Mouse (Mus musculus): ENCODE measurements around the gene Angel2. TPM values are rescaled to one million over a fixed set of nuclear protein-coding genes. Genes with fewer than 3 reads are reported as not detected.
A peak's percentile ranks its signal among the peaks of the same experiment; 100 is the strongest.

The Angel2 gene
- polyA plus RNA-seq, 1 experiment from 2014 or later = 63.9 TPM

DNA sequence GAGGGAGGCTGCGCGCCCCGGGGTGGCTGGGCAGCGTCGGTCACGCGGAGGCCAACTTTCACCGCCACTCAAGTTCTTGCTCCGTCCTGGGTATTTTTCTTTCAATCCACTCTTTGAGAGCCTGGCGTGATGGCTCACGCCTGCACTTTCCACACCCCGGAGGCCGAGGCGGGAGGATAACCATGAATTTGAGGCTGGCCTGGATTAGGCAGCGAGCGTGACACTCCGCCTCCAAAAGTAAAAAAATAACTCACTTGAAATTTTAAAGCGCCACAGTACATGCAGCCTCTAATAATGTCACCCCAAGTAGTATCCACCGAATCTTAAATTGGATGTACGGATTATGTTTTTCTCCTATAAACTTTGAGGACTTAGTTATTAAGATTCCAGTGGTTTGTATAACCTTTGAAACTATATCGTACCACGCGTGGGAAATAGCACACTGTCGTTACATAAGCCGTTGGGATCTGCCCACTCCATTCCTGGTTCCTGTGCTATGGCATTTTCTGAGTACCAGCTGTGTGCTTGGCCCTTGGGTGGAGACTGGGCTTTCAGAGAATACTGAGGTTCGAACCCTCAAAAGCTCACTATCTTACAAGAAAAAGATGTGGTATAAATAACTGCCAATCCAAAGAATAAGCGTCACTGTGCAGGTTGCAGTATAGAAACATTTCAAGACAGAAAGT lies 4.2 kb downstream of the Angel2 start:
- no peak for DNase-seq (ENCODE audit: low spot score)

DNA sequence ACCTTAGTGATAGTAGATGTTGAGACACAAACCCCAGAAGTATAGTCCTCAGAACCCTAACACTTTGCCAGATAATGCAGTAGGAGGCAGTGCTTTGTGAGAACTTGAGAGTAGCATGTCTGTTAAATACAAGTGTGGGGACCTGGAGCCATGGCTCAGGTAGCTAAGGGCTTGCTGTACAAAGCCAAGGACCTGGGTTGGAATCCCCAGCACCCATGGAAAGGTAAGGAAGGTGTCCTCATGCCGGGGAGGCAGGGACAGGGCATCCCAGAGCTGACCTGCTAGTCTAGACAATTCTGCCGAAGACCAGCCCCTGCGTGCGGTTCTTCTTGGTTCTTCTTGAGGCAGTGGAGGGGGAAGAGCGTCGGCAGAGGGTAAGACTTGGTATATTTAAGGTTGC lies 5.3 kb downstream of the Angel2 start:
- no peak for DNase-seq (ENCODE audit: low spot score)

DNA sequence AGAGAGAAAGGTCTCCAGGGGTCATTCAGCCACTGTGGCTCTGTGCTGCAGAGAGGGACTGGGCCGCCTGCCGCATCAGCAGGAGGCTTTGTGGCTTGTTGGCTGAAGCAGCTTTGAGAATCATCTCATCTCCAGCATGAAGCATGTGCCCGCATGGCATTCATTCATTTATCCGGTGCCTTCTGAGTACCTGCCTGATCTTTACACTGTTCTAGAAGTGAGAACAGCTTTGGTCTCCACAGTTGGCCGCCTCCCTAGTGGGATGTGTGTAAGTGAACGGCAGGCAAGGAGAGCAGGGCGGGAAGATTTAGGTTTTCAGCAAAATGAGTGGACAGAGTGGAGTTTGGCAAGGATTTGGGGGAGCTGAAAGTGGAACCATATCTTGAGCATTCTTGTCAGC lies 14.9 kb downstream of the Angel2 start:
- DNase-seq (ENCODE audit: low spot score) = no peak

DNA sequence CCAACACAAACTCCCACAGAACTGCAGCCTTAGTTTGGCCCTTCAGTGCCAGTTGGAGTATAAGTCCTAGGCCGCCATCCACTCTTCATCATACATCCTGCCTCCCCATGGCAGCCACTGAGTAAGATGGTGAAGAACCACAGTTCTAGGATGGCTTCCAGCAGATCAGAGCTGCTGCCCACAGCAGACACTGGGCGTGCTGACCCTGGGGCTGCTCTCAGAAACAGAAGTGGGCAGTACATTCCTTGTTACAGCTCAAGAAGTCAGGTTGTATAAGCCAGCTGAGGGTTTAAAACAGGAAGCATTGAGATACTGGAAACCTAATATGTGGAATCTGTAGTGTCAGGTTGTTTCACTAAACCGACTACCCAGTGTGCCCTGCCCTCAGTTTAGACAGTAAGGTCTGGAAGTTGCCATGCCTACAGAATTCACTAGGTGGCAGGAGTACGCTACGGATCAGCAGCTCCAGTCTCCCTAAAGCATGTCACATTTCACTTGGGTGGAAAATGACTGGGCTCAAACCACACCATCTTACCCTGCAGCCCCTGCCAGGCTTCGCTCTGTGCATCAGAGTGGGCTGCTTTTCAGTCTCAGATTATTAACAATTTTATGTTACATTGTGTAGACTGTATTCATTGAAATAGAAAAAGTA lies 19.3 kb downstream of the Angel2 start:
- peak; percentile 72 for DNase-seq (ENCODE audit: low spot score)

DNA sequence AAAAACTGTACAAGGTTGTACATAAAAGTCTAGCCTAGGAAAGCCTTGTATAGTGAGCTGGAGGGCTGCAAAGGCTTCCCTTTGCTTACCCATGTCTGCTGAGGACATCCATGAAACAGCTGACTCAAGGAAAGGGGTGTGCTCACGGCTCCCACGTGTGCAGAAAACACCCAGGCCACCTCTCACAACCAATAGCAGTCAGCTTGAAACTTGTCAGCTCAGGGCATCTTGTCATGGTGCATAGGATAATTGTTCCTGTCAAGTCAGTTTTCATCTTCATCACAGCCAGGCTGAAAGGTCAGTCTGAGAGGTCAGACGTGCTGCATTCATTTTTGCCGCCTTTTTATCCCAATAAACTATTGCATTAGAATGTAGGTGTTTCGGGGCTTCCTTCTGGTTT lies 23.1 kb downstream of the Angel2 start:
- DNase-seq (ENCODE audit: low spot score) = no peak

DNA sequence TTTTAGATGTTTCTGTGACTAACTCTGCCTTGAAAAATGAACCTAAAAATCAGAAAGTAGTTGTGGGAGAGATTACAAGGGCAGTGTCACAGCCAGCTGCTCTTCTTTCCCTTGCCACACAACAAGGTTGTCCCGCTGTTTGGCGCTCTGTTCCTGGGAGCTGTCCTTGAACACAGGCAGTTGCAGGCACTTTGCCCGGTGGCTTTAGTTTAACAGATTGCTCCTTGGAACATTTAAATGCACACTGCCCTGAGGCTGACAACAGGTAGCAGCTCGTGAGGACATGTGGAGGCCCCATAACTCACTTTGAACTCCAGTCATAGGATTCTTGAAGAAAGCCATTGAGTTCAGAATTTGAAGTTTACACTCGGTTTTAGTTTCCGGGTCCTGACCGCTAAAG lies 23.5 kb downstream of the Angel2 start:
- DNase-seq (ENCODE audit: low spot score) = no peak

DNA sequence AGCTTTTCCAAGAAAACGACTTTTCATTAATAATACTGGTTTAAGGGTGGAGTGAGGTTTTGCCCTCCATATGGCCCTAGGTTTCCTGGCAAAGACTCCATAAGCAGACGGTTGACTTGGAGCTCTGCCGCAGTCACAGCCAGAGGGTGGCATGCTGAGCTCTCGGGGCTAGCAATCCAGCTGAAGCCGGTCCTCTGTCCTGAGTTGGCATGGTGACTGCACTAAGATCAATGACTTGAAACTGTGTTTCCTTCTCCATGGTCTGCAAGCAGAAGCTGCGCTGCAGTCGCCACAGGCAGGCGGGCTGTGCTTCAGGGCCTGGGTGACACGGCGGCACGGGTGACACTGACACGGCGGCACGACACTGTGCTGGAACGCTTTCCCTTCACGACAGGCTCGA lies 23.9 kb downstream of the Angel2 start:
- DNase-seq (ENCODE audit: low spot score) = no peak

DNA sequence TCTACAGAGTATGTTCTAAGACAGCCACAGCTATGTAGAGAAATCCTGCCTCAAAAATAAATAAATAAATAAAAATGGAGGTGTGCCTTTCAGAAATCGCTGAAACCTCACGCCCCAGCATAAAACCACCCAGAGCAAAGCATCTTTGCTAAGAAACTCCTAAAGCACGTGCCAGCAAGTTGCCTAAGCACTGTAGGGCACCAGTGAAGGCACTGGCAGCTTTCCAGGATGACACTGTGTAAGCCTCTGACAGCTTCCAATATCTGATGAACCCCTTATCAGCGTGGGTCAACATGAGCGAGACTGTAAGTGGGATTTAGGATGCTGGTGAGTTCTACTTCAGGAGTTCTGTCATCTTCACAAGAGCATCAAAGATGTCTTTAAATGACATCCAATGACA lies 26.1 kb downstream of the Angel2 start:
- no peak for DNase-seq (ENCODE audit: low spot score)

DNA sequence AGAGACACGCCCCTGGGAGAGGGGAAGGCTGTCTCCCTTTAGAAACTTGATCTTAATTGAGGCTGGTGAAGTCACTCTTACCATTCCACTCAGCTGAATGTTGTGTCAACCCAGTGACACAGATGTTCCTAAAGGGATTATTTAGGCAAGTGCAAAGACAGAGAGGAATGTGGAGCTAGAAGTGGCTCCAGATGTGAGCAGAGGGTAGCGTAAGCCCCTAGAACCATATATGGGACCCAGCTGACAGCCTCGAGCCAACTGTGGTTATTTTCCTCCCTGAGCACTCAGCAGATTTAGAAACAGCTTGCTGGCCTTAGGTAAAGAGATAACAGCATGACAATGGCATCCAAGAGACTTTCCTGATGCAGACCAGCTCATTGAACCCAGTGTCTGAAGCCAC lies 28.1 kb downstream of the Angel2 start:
- DNase-seq (ENCODE audit: low spot score) = no peak

DNA sequence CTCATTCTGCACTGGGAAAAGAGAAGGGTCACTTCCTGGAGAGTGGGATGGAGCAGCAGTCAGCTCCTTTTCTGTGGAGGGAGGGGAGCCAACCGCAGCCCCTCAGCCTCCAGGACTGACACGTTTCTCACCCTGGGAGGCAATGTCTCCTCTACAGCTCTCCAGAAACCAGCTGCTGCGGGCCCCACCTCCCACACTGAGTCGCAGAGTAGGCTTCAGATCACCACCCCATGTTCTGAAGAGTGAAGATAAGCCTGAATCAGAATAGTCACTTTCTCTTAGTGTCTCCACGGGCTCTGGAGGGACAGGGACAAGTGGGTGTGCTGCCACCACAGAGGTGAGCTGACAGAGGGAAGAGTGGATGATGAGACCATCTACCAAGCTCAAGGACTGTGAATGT lies 33.9 kb downstream of the Angel2 start:
- no peak for DNase-seq (ENCODE audit: low spot score)

DNA sequence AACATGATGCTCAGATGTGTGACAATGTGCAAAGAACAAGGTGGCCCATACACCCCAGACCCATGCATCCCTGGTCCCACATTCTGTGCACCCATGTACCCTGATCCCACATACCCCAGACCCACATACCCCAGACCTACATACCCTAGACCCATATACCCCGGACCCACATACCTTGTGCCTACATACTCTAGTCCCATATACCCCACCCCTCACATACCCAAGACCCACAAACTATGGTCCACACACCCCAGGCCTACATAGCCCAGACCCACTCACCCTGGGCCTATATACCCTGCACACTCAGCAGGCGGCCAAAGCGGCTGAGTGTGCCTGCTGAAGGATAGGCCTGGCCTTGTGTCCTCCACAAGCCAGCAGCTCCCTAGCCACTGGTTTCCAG lies 37.8 kb downstream of the Angel2 start:
- DNase-seq (ENCODE audit: low spot score) = no peak

DNA sequence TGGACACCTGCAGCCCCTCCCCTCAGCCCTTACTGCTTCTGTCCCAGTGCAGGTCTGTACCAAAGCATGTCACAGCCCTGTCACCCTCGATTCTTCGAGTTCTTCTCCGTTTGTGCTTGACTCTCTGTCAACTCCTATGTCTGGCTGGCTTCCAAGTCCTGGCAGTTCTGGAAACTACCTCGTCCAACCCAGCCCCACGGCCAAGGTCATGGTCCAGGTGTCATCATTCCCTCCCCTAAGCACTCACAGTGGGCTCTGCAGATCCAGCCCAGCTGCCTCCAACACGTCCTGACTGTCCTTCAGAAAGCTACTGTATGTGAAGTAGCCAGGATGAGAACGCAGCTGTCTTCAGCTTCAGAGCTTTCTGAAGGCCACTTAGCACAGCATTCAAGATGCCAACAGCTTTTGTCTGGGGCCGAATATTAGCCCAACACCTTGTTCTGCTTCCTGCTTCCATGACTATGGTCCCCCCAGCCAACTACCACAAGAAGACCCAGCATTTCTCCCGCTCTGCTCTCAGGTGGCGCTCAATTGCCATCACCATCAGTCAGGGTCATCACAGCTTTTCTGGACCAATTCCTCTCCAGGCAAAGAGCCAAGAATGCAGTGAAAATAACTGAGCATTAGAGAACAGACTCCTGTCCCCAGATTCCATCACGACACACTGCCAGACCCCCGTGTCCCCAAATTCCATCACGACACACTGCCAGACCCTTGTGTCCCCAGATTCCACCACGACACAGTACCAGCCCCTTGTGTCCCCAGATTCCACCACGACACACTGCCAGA lies 40.3 kb downstream of the Angel2 start:
- no peak for DNase-seq (ENCODE audit: low spot score)

DNA sequence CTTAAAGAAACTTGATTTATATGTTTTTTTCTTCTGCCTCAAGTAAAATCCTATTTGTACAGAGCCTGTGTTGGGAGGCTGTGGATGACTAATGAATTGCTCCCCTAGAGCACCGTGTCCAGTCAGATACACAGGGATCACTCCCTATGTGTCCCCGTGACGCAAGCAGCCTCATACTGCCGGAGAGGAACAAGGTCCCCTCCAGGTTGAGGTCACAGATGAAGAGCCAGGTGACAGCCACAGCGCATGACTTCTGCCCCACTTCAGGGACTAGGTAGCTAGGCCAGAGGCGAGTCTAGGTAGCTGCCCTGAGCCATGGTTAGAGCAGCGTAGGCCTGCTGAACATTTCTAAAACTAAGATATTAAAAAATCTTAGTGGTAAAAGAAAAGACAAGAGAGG lies 43.1 kb downstream of the Angel2 start:
- DNase-seq (ENCODE audit: low spot score) = no peak

DNA sequence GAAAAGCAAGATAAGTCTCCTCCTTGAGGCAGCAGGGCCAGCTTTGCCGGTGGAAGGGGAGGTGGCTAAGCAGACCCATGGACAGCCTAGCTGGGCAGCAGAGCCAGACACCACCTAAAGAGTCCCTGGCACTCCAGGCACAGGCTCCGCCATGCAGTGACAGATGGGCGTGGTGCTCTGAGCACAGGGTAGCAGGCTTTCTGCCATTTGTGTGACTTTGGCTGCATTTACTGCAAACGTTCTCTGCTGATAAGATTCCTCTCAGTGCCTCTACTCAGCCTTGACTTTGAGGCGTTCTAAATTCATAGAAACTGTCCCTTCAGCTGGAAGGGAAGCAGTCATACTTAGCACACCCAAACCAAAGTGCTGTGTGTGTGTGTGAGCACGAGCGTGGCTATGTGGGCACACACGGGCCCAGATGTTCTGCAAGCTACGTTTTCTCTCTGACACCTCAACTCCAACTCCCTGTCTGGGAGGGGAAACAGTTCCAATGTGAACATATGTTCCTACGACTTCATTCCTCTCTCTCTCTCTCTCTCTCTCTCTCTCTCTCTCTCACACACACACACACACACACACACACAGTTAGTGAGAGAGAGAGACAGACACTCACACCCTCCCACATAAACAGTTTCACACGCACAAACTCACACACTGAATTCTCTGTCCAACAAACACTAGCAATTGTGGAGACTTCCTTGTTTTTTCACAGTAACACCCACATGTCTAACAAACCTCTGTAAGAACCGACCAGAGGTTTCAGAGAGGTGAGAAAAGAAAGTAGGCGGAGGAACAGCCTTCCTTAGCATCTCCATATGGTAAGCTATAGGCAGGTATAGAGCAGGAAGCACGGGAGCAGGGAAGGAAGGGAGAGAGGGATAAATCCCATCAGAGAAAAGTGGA lies 47.0 kb downstream of the Angel2 start:
- DNase-seq (ENCODE audit: low spot score) = no peak

DNA sequence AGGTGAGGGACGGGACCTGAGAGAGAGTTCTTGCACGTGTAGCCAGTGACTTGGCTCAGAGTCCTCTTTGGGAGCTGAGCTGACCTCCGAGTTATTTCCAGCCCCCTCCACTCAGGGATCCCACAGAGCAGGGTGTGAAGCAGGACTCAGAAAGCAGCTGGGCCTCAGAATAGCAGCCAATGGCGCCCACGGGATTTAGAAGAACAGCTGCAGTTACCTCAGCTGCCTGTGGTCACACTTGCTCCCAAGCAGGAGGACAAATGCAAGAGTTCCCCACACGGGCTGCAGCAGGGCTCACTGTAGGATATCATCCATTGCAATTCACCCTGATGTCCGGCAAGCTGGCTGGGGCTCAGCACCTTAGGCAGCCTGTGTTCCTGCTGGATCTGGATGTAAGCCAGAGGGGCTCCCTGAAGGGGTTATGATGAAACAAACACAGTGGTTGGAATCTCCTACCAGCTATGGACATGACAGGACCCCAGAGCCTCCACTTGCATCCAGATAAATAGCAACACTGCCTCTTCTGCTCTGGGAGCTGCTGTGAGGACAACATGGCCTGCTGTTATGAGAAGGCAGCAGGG lies 47.8 kb downstream of the Angel2 start:
- no peak for DNase-seq (ENCODE audit: low spot score)

DNA sequence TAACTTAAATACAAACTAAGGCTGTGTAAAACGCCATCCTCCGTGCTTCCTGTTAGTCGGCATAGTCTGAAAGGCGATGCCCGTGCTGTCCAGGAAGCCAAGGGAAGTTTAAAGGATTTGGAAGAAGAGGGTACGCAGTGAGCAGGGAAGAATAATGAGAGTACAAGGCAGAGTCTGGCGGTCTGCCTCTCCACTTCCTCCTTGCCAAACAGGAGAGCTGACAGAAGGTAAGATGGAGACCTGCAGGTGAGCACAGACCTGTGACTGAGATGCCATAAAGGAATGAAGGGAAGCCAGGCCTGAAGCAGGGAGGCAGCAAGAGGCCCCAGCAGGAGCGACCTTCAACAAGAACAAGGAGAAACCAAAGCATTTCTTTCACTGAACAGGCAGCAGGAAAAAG lies 49.3 kb downstream of the Angel2 start:
- no peak for DNase-seq (ENCODE audit: low spot score)

DNA sequence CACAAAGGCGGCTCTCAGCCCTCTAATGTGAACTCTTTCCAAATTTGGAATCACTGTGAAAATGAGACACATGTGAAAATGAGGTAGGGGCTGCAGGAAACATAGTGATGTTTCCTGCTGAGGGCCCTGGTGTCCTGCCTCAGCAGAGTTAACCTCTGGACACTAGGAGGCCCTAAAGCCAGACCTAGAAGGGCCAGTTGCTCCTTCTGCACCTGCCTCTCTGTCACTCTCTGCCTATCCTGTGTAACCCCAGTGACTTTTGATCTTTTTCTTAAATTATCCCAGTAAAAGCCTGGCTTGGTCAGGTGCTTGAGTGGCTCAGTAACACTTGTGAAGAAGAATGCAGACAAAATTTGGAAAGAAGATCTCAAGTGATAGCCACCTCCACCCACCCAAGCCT lies 49.9 kb downstream of the Angel2 start:
- no peak for DNase-seq (ENCODE audit: low spot score)

DNA sequence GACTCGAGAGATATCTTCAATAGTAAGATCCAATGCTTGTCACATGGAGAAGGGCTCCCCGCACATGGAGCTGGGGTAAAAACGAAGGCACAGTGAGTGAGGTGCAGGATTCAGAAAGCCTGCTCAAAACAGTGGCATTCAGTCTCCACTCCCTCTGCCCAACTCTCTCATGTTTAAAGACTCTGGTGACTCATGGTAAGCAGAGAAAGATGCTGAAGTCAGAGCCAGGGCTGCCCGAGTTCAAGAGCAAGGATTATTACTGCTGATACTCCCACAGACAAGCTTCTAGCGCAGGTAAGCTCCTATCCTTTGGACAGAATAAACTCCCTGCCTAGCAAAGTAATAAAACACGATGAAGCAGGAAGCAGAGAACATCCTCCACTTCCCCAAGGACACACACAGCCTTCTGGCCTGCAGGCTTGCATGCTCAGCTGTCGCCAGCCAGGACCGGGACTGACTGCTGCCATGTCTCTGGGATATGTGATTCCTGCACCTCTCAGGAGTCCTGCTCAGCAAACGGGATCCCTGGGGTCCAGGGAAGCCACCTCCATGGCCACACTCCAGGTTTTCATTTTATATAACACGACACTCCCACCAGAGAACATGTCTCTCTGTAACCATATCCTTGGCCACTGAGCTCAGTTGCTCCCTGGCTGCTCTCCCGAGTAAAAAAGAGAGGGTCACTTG lies 52.1 kb downstream of the Angel2 start:
- no peak for DNase-seq (ENCODE audit: low spot score)

DNA sequence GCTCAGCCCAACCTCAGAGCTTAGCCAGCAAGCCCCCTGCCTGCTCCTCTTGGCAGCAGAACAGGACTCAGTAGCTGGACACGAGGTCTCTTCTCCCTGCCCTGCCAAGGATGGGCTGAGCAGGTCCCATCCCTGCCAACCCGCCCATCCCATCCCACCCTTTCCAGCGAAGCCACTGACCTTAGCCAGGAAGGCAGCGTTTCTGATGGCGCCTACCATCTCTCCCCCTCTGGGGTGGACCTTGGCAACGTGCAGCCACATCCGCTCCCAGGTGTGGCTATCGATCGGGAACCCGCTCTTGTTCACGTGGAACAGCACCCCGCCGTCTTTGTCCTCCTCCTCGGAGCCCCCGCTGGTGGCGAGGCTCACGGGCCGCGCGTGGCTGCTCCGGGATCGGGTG lies 53.1 kb downstream of the Angel2 start:
- DNase-seq (ENCODE audit: low spot score) = no peak

DNA sequence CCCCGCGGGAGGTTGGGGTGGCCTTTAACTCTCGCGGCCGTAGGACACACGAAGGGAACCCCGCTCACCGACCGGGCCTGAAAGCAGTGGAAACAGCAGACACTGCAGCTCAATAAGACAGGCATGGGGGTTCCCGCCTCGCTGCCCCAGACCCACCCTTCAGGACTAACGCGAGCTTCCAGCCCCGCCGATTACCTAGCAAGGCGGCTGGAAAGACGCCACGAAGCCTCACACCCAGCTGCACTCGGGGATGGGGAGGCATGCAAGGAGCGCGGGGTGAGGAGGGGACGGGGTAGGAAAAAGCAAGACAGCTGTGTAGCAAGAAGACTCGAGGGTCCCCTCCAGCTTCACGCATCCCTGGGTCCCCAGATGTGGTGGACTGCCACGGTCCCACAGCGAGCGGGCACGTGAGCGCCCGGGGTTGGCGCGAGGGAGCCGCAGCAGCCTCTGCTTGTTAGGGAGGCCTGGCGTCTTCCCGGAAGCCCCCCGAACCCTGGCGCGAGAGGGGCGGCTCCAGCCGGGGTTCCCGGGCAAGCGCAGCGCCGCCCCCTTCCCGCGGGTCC lies 53.7 kb downstream of the Angel2 start:
- peak; percentile 16 for DNase-seq (ENCODE audit: low spot score)

All from thymus, postnatal 0 days (tissue).